Mouse (Mus musculus) heart, postnatal 36 days (tissue): ENCODE measurements around the gene Inpp5f. TPM values are rescaled to one million over a fixed set of nuclear protein-coding genes. Genes with fewer than 3 reads are reported as not detected.

Experiments
- DNase-seq, 2 experiments: peaks; one replicate each; pipeline ENCODE4 v3.0.0; 2021 to 2022
- intact Hi-C: fragments of 180-260 bp; cut with DNase I; formaldehyde crosslinking; loops from one replicate; pipeline ENCODE4 v1.15.1; 2025
- total RNA-seq, 2 experiments: library from RNA; stranded (reverse); gene quantifications; 2 replicates each; pipeline ENCODE4 v1.2.3; 2021

Inpp5f gene
- total RNA-seq, 2 experiments from 2014 or later: 5.0 to 7.0 TPM

GRCm38 (mm10) chr7:128728738-128729137 lies 117.6 kb downstream of the Inpp5f start:
- intact Hi-C loops: no loop called here
- no peak for DNase-seq

- no peak for DNase-seq
- intact Hi-C loops: no loop called here
Measured at GRCm38 (mm10) chr7:128731585-128731984, 120.5 kb downstream of the Inpp5f start.

- intact Hi-C loops: no loop called here
- DNase-seq: no peak
Measured at GRCm38 (mm10) chr7:128738041-128738440, 126.9 kb downstream of the Inpp5f start.

- DNase-seq: no peak
- intact Hi-C loops: no loop called here
Measured at GRCm38 (mm10) chr7:128739116-128739461, 128.0 kb downstream of the Inpp5f start.

GRCm38 (mm10) chr7:128739462-128740277 lies 128.5 kb downstream of the Inpp5f start:
- peak; percentile 58 to 67 for DNase-seq

GRCm38 (mm10) chr7:128740334-128740733 lies 129.2 kb downstream of the Inpp5f start, which contains the start of gene Mcmbp:
Gene Mcmbp, minus strand, starts transcription at chr7:128740495.
- intact Hi-C loops: no loop called here
- peak; percentile 96 to 97 for DNase-seq

More at GRCm38 (mm10) chr7:128739462-128740277, 128.5 kb downstream of the Inpp5f start:
- intact Hi-C loops: no loop called here

- intact Hi-C loops: no loop called here
- no peak for DNase-seq
Measured at GRCm38 (mm10) chr7:128743898-128744297, 132.8 kb downstream of the Inpp5f start.

GRCm38 (mm10) chr7:128744684-128745485 lies 133.8 kb downstream of the Inpp5f start, which contains the start of gene Sec23ip:
Gene Sec23ip, plus strand, starts transcription at chr7:128744943.
- DNase-seq: peak; percentile 96 to 98
- intact Hi-C loops: no loop called here

Other genes with a start within 250 kb of the Inpp5f start
- gene Rgs10, start 192.6 kb upstream of the Inpp5f start, total RNA-seq: 10 to 100 TPM in 1 of 2 experiments, 1 to 10 TPM in 1; 9.5 to 12.1 TPM
- gene Tial1, start 149.6 kb upstream of the Inpp5f start, total RNA-seq: 10 to 100 TPM; 40.6 to 41.7 TPM
- 100 to 1,000 TPM; 258 to 272 TPM for gene Bag3, start 87.7 kb upstream of the Inpp5f start, total RNA-seq
- 10 to 100 TPM; 21.5 to 26.0 TPM for gene Mcmbp, start 129.2 kb downstream of the Inpp5f start, total RNA-seq
- 10 to 100 TPM; 27.3 to 29.0 TPM for gene Sec23ip, start 133.6 kb downstream of the Inpp5f start, total RNA-seq